Mouse (Mus musculus) myocyte (in vitro differentiated cells): ENCODE data around the gene Rnf144a.

Experiments used
- E2F4 ChIP-seq: IDR thresholded peaks from one replicate; pipeline ENCODE4 v1.6.1; 2011; ENCODE audit warnings: mild to moderate bottlenecking, control low read depth, moderate library complexity; ENCODE audit not compliant: insufficient read depth
- MAX ChIP-seq: IDR thresholded peaks from one replicate; pipeline ENCODE4 v1.6.1; 2011; ENCODE audit warnings: low read depth, mild to moderate bottlenecking, control low read depth
- MYOD1 ChIP-seq, 3 experiments: IDR thresholded peaks; one replicate each; pipeline ENCODE4 v1.6.1; 2011; ENCODE audit warnings: control low read depth in 2 of 3, low read depth in 2 of 3, mild to moderate bottlenecking in 2 of 3, moderate library complexity in 1 of 3; ENCODE audit not compliant: insufficient read length in 2 of 3, control insufficient read depth in 1 of 3
- MYOG ChIP-seq, 3 experiments: IDR thresholded peaks; one replicate each; pipeline ENCODE4 v1.6.1; 2011; ENCODE audit warnings: control low read depth in 2 of 3, low read depth in 2 of 3, mild to moderate bottlenecking in 2 of 3; ENCODE audit not compliant: insufficient read length in 2 of 3, control insufficient read depth in 1 of 3, insufficient read depth in 1 of 3
- POLR2A ChIP-seq: IDR thresholded peaks from one replicate; pipeline ENCODE4 v1.6.1; 2011; ENCODE audit warnings: low read depth, mild to moderate bottlenecking, control low read depth, moderate library complexity; ENCODE audit not compliant: insufficient read length
- POLR2AphosphoS2 ChIP-seq: IDR thresholded peaks from one replicate; pipeline ENCODE4 v1.6.1; 2011; ENCODE audit warnings: low read depth, control low read depth; ENCODE audit not compliant: insufficient read length
- USF1 ChIP-seq: IDR thresholded peaks from one replicate; pipeline ENCODE4 v1.6.1; 2011; ENCODE audit warnings: low read depth, mild to moderate bottlenecking, control low read depth, moderate library complexity

DNA sequence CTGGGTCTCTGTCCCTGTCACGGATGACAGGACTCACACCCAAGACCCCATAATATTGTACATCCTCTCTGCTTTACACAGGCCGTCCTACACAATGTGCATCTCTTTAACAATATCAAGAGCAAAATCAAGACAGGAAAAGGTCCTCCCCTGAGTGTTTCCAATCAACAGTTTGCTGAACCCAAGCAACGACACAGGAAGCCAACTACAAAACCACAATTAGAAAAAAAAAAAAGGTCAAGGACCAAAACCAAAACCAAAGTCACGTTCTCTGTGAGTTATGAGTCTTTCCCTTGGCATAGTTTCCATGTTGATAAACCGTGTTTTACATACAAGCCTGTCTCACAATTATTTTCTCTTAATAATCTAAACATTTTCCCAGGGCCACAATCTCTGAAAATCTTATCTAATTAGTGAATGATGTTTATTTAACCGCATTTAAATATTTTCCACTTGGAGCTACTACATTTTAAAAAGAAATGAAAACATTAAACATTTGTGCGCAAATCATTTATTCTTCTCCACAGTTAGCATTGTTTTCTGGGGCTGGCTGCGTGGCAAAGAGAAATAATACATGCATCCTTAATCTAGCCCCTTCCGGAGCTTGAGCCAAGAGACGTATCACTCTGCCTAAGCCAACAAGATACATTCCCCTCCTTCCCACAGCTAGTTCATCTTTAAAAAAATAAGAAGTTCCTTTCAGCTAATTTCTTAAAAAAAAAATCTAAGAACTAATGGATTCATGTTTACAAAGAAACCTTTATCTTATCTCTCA, 13.2 kb downstream of the Rnf144a start:
- TF ChIP-seq MAX = no peak
- no peak for TF ChIP-seq MYOD1 (IDR thresholded peaks at IDR 0.05; ENCODE audit: control insufficient read depth in 1 of 3, insufficient read length in 2 of 3, low read depth in 2 of 3)
- no peak for TF ChIP-seq E2F4
- no peak for TF ChIP-seq USF1
- TF ChIP-seq POLR2AphosphoS2 = no peak
- no peak for TF ChIP-seq POLR2A
- no peak for TF ChIP-seq MYOG (IDR thresholded peaks at IDR 0.05; ENCODE audit: control insufficient read depth in 1 of 3, insufficient read depth in 1 of 3, insufficient read length in 2 of 3, low read depth in 2 of 3)
